Mouse (Mus musculus) olfactory bulb, adult 2 months (tissue): ENCODE results near the gene Wasf2.

Experiments
- CTCF ChIP-seq: fragments of 200-500 bp; IDR thresholded peaks from 2 replicates; pipeline ENCODE4 v1.5.1; 2012; ENCODE audit warnings: low read depth, mild to moderate bottlenecking, low read length, moderate library complexity; ENCODE audit not compliant: insufficient read depth
- POLR2A ChIP-seq: fragments of 200-500 bp; IDR thresholded peaks from 2 replicates; pipeline ENCODE4 v1.6.1; 2012; ENCODE audit warnings: mild to moderate bottlenecking, low read depth, low read length, moderate library complexity; ENCODE audit not compliant: insufficient read depth

GRCm38 (mm10) chr4:133103525-133104193 lies 26.6 kb upstream of the Wasf2 start:
- TF ChIP-seq POLR2A (no peak), CTCF (no peak)
